ENCODE assay signal across 30 mouse cellular contexts in genomic region chr17:63262674-63263073, GRCm38 (mm10).
DNase-seq lines count a peak whose midpoint lies in the region; ATAC-seq lines count a peak whose summit lies in the region.
"Had no signal": no experiment of that assay in that cellular context is flagged by ENCODE, and none has a peak within 500 bp of the region (broad histone marks: within the 10 kb centered on the region; RNA-seq: fewer than 3 reads in every experiment).

No protein-coding gene starts in this region.

- no peaks in the 10 kb centered on the region for H3K9me3 ChIP-seq in liver, embryonic 12.5 days (replicated peaks)
- H3K9me3 ChIP-seq in liver, embryonic 11.5 days (ENCODE audit: control insufficient read depth, low read length) = no peaks in the 10 kb centered on the region
- H3K9me3 ChIP-seq in liver, embryonic 15.5 days (replicated peaks) = no peaks in the 10 kb centered on the region
- H3K9me3 ChIP-seq in neural tube, embryonic 14.5 days (ENCODE audit: control insufficient read depth, low read length) = no peaks in the 10 kb centered on the region
- H3K9me3 ChIP-seq: embryonic facial prominence, embryonic 10.5 days; embryonic facial prominence, embryonic 13.5 days; forebrain, embryonic 10.5 days; forebrain, embryonic 13.5 days; G1E; heart, embryonic 10.5 days; heart, embryonic 13.5 days; hindbrain, embryonic 12.5 days; hindbrain, embryonic 15.5 days had no signal

- peaks cover 50% of the 10 kb centered on the region for H3K4me1 ChIP-seq in liver, embryonic 12.5 days
- peaks cover 5% of the 10 kb centered on the region; the same call in 1 of the 2 replicates for H3K4me1 ChIP-seq in liver, embryonic 11.5 days (replicated peaks; ENCODE audit: control insufficient read depth, insufficient read depth, low read length)
- H3K4me1 ChIP-seq in liver, embryonic 15.5 days (replicated peaks) = peaks cover 50% of the 10 kb centered on the region
- H3K4me1 ChIP-seq in neural tube, embryonic 14.5 days (ENCODE audit: control insufficient read depth, insufficient read depth, low read length) = peaks cover 3% of the 10 kb centered on the region
- H3K4me1 ChIP-seq: forebrain, embryonic 13.5 days; hindbrain, embryonic 15.5 days had no signal

- no peak overlapping the region for H3K4me2 ChIP-seq in liver, embryonic 12.5 days
- H3K4me2 ChIP-seq in liver, embryonic 11.5 days = no peak overlapping the region
- peak overlapping the region; percentile 6 for H3K4me2 ChIP-seq in liver, embryonic 15.5 days
- H3K4me2 ChIP-seq in neural tube, embryonic 14.5 days (ENCODE audit: low read depth, low read length) = no peak overlapping the region
- H3K4me2 ChIP-seq: embryonic facial prominence, embryonic 13.5 days; forebrain, embryonic 13.5 days; heart, embryonic 13.5 days; hindbrain, embryonic 12.5 days; hindbrain, embryonic 15.5 days had no signal

- peak overlapping the region; percentile 84 for H3K27ac ChIP-seq in liver, embryonic 12.5 days
- no peak overlapping the region for H3K27ac ChIP-seq in liver, embryonic 11.5 days (ENCODE audit: low read depth, low read length)
- H3K27ac ChIP-seq in liver, embryonic 15.5 days (replicated peaks) = peak overlapping the region; percentile 77
- H3K27ac ChIP-seq in neural tube, embryonic 14.5 days (ENCODE audit: low read depth, low read length) = peak overlapping the region; percentile 45; the same call in 1 of the 2 replicates
- H3K27ac ChIP-seq: embryonic facial prominence, embryonic 10.5 days; embryonic facial prominence, embryonic 13.5 days; forebrain, embryonic 10.5 days; forebrain, embryonic 13.5 days; heart, adult 2 months; heart, embryonic 10.5 days; heart, embryonic 13.5 days; hindbrain, embryonic 12.5 days; hindbrain, embryonic 15.5 days had no signal

- DNase-seq in liver, embryonic 11.5 days (ENCODE audit: low spot score) = no peak
- DNase-seq in heart, postnatal 25 days (ENCODE audit: low spot score) = no peak
- DNase-seq in embryo, embryonic 10 days (ENCODE audit: low spot score) = no peak
- DNase-seq: adrenal gland, postnatal 10 days; adrenal gland, postnatal 36 days; B cell, adult 2 months; cerebellum, adult 2 months; cerebellum, adult 9-11 months; cerebellum, postnatal 25 days; embryo, embryonic 11 days; gastrocnemius, postnatal 10 days; gastrocnemius, postnatal 36 days; heart, adult 2 months; heart, postnatal 14 days had no signal

- H3K4me3 ChIP-seq in liver, embryonic 12.5 days = no peak overlapping the region
- no peak overlapping the region for H3K4me3 ChIP-seq in liver, embryonic 11.5 days (ENCODE audit: low read depth, low read length)
- H3K4me3 ChIP-seq in liver, embryonic 15.5 days (replicated peaks) = no peak overlapping the region
- no peak overlapping the region for H3K4me3 ChIP-seq in neural tube, embryonic 14.5 days (ENCODE audit: low read depth, low read length)
- H3K4me3 ChIP-seq: embryonic facial prominence, embryonic 10.5 days; embryonic facial prominence, embryonic 13.5 days; forebrain, embryonic 10.5 days; forebrain, embryonic 13.5 days; heart, adult 2 months; heart, embryonic 10.5 days; heart, embryonic 13.5 days; hindbrain, embryonic 12.5 days; hindbrain, embryonic 15.5 days had no signal

- intact Hi-C loops in heart, postnatal 25 days (cut with DNase I) = no loop called here

- H3K36me3 ChIP-seq in liver, embryonic 12.5 days = no peaks in the 10 kb centered on the region
- H3K36me3 ChIP-seq in liver, embryonic 11.5 days (ENCODE audit: control insufficient read depth, insufficient read depth, low read length) = no peaks in the 10 kb centered on the region
- H3K36me3 ChIP-seq in liver, embryonic 15.5 days (replicated peaks) = no peaks in the 10 kb centered on the region
- no peaks in the 10 kb centered on the region for H3K36me3 ChIP-seq in neural tube, embryonic 14.5 days (ENCODE audit: control insufficient read depth, insufficient read depth, low read length)
- H3K36me3 ChIP-seq: embryonic facial prominence, embryonic 10.5 days; embryonic facial prominence, embryonic 13.5 days; forebrain, embryonic 10.5 days; G1E; heart, embryonic 10.5 days; heart, embryonic 13.5 days; hindbrain, embryonic 12.5 days; hindbrain, embryonic 15.5 days had no signal

- ATAC-seq in liver, embryonic 12.5 days = no peak
- no peak for ATAC-seq in liver, embryonic 11.5 days (replicated peaks; ENCODE audit: low FRiP score)
- 0 out of 2 replicates have a peak, but pooled peaks have one; percentile 6 for ATAC-seq in erythroblast, adult 5-6 weeks (replicated peaks; ENCODE audit: low FRiP score, poor library complexity, severe bottlenecking)
- ATAC-seq in liver, embryonic 15.5 days (ENCODE audit: insufficient read depth) = no peak
- peak; percentile 60; the same call in 1 of the 2 replicates for ATAC-seq in neural tube, embryonic 14.5 days (ENCODE audit: low read depth)
- ATAC-seq: forebrain, embryonic 13.5 days; forebrain, embryonic 16.5 days; Patski had no signal

- H3K27me3 ChIP-seq in liver, embryonic 12.5 days (replicated peaks) = no peaks in the 10 kb centered on the region
- no peaks in the 10 kb centered on the region for H3K27me3 ChIP-seq in liver, embryonic 11.5 days (replicated peaks; ENCODE audit: control insufficient read depth, insufficient read depth, low read length)
- no peaks in the 10 kb centered on the region for H3K27me3 ChIP-seq in liver, embryonic 15.5 days
- H3K27me3 ChIP-seq in neural tube, embryonic 14.5 days (ENCODE audit: control insufficient read depth, insufficient read depth, low read length) = no peaks in the 10 kb centered on the region
- H3K27me3 ChIP-seq: CH12.LX; embryonic facial prominence, embryonic 13.5 days; forebrain, embryonic 13.5 days; heart, embryonic 13.5 days; hindbrain, embryonic 12.5 days; hindbrain, embryonic 15.5 days; Patski had no signal

- 87% methylated on average over 5 of the region's 5 CpGs for WGBS in liver, embryonic 12.5 days (ENCODE audit: insufficient replicate concordance)
- 86% methylated on average over 5 of the region's 5 CpGs for WGBS in liver, embryonic 11.5 days
- 79% methylated on average over 5 of the region's 5 CpGs for WGBS in liver, embryonic 15.5 days (ENCODE audit: insufficient replicate concordance)
- 73% methylated on average over 5 of the region's 5 CpGs for WGBS in neural tube, embryonic 14.5 days

- H3K9ac ChIP-seq in liver, embryonic 12.5 days = no peak overlapping the region
- H3K9ac ChIP-seq in liver, embryonic 11.5 days (ENCODE audit: low read depth, low read length) = no peak overlapping the region
- H3K9ac ChIP-seq in liver, embryonic 15.5 days = 0 out of 2 replicates have a peak overlapping the region, but pooled peaks have one; percentile 12
- H3K9ac ChIP-seq in neural tube, embryonic 14.5 days (replicated peaks; ENCODE audit: low read depth, low read length) = no peak overlapping the region
- H3K9ac ChIP-seq: embryonic facial prominence, embryonic 13.5 days; forebrain, embryonic 13.5 days; heart, embryonic 13.5 days; hindbrain, embryonic 12.5 days; hindbrain, embryonic 15.5 days had no signal

Comparison
In these comparisons a context has a peak if more than half of its experiments do, and no peak if none do; other contexts are left out.
1. ATAC-seq: peak in erythroblast, adult 5-6 weeks (single experiment) and neural tube, embryonic 14.5 days (single experiment); none in liver, embryonic 12.5 days (single experiment), liver, embryonic 11.5 days (single experiment) and liver, embryonic 15.5 days (single experiment).